Mouse (Mus musculus): ENCODE data around the gene Cep170. TPM values are rescaled to one million over a fixed set of nuclear protein-coding genes. Genes with fewer than 3 reads are reported as not detected.

Cep170 gene
- polyA plus RNA-seq, 1 experiment from 2014 or later = 92.3 TPM

DNA sequence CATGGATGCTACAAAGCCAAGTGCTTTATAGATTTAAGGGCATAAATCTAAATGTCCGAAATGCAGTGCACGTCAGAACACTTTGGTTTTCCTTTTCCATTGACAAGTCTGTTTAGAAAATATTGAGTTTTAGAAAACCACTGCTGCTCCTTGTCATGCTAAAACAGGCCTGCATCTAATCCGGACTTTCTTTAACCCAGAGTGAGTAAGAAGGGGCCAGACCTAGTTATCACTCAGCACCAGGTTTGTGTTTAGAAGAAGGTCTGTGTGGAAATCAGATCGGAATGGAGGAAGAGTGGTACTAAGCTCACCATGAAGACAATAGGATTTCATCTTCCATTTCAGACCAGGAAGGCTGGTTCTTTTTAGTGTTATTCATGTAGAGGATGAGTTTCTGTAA is 9.1 kb upstream of the Cep170 start:
- no peak overlapping the region for H3K4me2 ChIP-seq (replicated peaks)
- no peaks in the 10 kb centered on the region for H3K27me3 ChIP-seq (replicated peaks)
- 82% methylated on average over 4 of the region's 4 CpGs for WGBS
- no peak for ATAC-seq (ENCODE audit: low FRiP score, low read depth)
- H3K9me3 ChIP-seq = no peaks in the 10 kb centered on the region
- H3K27ac ChIP-seq = no peak overlapping the region
- no peak overlapping the region for H3K4me3 ChIP-seq
- no peaks in the 10 kb centered on the region for H3K4me1 ChIP-seq
- no peak overlapping the region for H3K9ac ChIP-seq
- H3K36me3 ChIP-seq = peaks cover 3% of the 10 kb centered on the region; the same call in 1 of the 2 replicates

DNA sequence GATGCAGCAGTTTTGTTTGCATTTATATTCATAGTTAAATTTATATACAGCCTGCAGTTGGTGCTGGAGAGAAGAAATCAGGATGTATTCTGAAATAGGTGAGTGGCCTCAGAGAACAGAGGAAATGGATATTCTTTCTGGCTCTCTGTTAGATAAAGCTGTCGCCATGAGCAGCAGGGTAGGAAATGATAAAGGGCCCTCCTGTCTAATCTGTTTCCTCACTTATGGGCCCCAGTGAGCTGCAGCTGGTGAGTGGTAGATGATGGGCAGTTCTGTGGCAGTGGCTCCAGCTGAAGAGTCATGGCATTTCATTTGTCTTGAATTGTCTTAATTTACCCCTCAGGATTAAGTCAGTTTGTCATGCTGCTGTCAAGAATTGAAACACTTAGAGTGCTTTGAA is 8.1 kb upstream of the Cep170 start:
- WGBS = 42% methylated on average over 1 of the region's 1 CpGs
- Histone ChIP-seq H3K27me3 (replicated peaks) (no peaks in the 10 kb centered on the region), H3K36me3 (peaks cover 3% of the 10 kb centered on the region; the same call in 1 of the 2 replicates), H3K4me1 (no peaks in the 10 kb centered on the region), H3K4me3 (no peak overlapping the region), H3K9ac (no peak overlapping the region), H3K4me2 (replicated peaks) (no peak overlapping the region), H3K9me3 (no peaks in the 10 kb centered on the region), H3K27ac (no peak overlapping the region; the same call in 1 of the 2 replicates)
- no peak for ATAC-seq (ENCODE audit: low FRiP score, low read depth)

DNA sequence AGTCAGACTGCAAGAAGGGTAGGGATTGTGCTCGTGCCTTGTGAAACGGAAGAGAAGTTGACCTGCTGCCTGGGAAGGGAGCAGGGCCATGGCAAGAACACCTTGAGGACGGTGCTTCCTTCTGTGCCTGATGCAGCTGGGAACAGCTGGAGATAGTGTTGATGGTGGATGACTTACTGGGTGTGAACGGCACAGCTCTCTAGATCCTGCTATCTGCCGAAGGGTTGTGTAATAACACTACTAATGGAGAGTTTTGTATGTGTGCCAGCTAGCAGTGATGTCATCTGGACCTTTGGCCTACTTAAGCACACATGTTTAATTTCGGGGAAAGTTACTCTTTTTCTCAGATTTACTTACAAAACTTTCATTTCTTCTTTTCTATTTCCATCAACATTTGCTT is 4.9 kb upstream of the Cep170 start:
- Histone ChIP-seq H3K27ac (no peak overlapping the region), H3K36me3 (no peaks in the 10 kb centered on the region), H3K9me3 (no peaks in the 10 kb centered on the region), H3K9ac (no peak overlapping the region), H3K27me3 (replicated peaks) (no peaks in the 10 kb centered on the region), H3K4me1 (no peaks in the 10 kb centered on the region), H3K4me3 (no peak overlapping the region), H3K4me2 (replicated peaks) (no peak overlapping the region)
- no peak for ATAC-seq (ENCODE audit: low FRiP score, low read depth)
- WGBS = 78% methylated on average over 6 of the region's 6 CpGs

DNA sequence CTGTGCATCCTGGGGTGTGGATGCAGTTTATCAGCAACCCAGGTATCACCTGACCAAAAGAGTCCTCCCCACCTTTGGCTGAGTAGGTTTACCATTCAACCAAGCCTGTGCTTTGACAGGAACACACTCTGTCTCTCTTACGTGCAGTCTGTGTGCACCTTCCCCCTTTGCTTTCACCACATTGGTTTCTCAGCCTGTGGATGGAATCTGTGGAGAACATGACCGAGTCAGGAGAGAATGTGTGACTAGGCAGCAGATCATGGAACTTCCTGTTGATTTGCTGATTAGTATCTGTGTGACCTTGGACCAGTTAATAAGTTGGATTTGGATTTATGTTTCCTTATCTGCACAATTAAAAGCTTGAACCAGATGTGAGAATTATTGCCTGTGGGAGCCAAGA is 4.3 kb upstream of the Cep170 start:
- H3K27ac ChIP-seq = no peak overlapping the region
- H3K9ac ChIP-seq = no peak overlapping the region
- H3K9me3 ChIP-seq = no peaks in the 10 kb centered on the region
- no peaks in the 10 kb centered on the region for H3K27me3 ChIP-seq (replicated peaks)
- H3K4me1 ChIP-seq = no peaks in the 10 kb centered on the region
- ATAC-seq (ENCODE audit: low FRiP score, low read depth) = no peak
- H3K36me3 ChIP-seq = no peaks in the 10 kb centered on the region
- H3K4me2 ChIP-seq (replicated peaks) = no peak overlapping the region
- WGBS = 93% methylated on average over 2 of the region's 2 CpGs
- H3K4me3 ChIP-seq = no peak overlapping the region

DNA sequence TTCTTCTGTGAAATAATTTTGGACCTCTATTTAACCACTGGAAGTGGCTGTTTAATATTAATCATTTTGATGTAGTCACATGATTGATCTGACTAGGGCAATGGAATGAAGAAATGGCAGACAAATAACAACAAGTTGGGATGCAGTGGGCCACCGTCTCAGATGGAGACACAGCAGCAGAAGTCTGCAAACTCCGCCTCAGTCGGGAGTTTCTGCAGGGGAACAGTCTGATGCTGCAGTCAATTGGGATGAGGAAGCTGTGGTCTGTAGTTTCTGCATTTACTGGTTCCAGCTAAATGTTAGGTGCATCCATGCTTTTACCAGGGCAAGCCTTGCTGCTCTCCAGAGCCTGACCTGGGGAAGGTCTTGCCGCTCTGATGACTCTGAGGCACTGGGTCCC is 2.9 kb upstream of the Cep170 start:
- Histone ChIP-seq H3K27me3 (replicated peaks) (no peaks in the 10 kb centered on the region), H3K9ac (no peak overlapping the region), H3K27ac (no peak overlapping the region), H3K9me3 (no peaks in the 10 kb centered on the region), H3K4me3 (no peak overlapping the region), H3K4me1 (no peaks in the 10 kb centered on the region), H3K36me3 (no peaks in the 10 kb centered on the region), H3K4me2 (replicated peaks) (no peak overlapping the region)
- WGBS = 93% methylated on average over 4 of the region's 4 CpGs
- ATAC-seq (ENCODE audit: low FRiP score, low read depth) = no peak

DNA sequence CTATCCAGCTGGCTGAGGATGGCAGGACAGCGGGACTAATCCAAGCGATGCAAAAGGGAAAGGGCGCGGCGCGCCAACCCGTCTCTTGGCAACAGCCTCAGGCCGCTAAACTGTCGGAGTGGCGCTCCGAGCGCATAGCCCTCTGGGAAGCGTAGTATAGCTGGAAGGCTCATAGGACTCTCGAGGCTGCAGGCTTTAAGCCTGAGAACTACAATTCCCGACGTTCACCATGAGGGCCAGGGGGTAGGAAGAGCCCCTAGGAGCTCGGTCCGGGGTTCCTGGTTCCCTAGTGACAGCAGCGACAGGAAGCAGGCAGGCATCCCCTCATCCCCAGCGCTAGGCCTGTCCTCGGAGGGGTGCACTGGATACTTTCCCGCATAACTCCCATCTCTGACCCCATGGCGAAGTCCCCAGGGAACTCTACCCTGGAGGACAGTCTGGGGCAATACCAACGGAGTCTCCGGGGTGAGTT is 760 bp upstream of the Cep170 start, which contains the start of gene Sdccag8:
TSS of gene Sdccag8 (plus strand) at position 70 of the 472 bp plus-strand sequence.
- Histone ChIP-seq H3K9ac (peak within 1 kb of the TSS; percentile 97), H3K4me2 (replicated peaks) (peak within 1 kb of the TSS; percentile 72), H3K9me3 (no peaks in the 10 kb centered on the region), H3K4me3 (peak within 1 kb of the TSS; percentile 92), H3K4me1 (peaks cover 5% of the 10 kb centered on the region; the same call in 1 of the 2 replicates), H3K27me3 (replicated peaks) (no peaks in the 10 kb centered on the region), H3K36me3 (no peaks in the 10 kb centered on the region), H3K27ac (peak within 1 kb of the TSS; percentile 100)
- WGBS = 1% methylated on average over 25 of the region's 25 CpGs
- peak; percentile 95 for ATAC-seq (ENCODE audit: low FRiP score, low read depth)

DNA sequence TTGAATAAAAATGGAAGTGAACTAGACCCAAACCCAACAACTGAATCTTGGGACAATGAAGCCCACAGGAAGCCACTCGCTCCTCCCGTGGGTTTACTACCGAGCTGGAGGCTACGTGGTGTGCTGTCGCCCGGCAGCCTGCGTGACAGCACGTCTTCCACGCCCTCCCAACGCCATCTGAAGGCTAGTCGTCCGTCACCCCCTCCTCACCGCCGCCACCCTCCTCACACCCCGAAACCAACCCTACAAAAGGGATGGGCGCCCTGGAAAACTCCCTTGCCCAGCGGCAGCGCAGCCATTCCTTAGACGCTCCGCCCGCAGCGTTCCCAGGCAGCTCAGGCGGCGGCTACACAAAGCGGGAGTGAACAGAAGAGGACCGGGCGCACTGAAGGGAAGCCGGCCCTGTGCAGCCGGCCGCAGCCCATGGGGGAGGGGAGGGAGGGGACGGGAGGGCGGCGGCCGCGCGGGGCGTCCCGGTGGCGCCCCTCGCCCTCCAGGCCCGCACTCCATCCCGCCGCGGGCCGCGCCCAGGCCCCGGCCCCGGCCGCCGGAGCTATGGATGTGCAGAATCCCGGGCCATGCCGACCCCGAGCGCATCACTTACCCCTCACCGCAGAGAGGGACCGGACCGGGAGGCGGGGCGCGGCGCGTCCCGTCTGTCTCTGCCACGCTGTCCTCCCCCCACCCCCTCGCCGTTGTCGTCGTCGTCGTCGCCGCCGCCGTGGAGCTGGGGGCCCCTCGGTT is 403 bp downstream of the Cep170 start:
- no peaks in the 10 kb centered on the region for H3K27me3 ChIP-seq (replicated peaks)
- H3K9ac ChIP-seq = peak overlapping the region; percentile 97
- under 1% methylated on average over 75 of the region's 75 CpGs for WGBS
- no peaks in the 10 kb centered on the region for H3K9me3 ChIP-seq
- H3K36me3 ChIP-seq = no peaks in the 10 kb centered on the region
- H3K27ac ChIP-seq = peak overlapping the region; percentile 100
- H3K4me1 ChIP-seq = peaks cover 13% of the 10 kb centered on the region; the same call in 1 of the 2 replicates
- ATAC-seq (ENCODE audit: low FRiP score, low read depth) = peak; percentile 62
- peak overlapping the region; percentile 92 for H3K4me3 ChIP-seq
- H3K4me2 ChIP-seq (replicated peaks) = peak overlapping the region; percentile 72

DNA sequence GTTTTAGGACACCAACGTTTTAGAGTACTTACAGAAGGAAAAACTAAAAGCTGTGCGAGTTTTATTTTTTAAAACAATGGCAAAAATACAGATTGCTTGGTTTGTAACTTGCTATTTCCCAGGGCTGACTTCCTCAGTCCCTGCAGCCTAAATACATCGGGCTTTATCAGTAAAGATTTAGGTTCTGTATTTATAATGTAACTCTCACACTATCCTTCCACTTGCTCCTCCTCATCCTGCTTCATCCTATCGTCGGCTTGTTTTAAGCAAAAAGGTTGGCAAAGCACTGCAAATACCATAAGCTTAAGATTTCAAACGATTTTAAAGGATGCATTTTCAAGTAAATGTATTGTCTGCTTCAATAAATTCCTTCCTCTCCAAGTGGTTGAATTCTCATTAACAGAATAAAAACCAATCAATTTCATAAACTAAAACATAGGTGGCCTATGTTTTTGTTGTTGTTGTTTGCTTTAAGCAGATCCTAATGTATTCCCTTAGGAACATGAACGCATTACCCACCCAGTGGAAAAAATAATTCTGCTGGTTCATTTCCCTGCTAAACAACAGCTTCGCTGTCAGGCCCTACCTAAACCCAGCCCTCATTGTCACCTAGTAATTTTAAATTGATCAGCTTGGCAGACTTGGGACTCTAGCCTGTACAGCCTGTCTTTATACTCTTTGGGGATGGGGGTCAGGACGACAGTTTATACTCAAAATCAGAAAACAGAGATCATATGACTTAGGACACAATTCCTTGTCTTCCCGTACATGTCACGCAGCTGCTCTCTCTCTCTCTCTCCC is 1.2 kb downstream of the Cep170 start:
- 24% methylated on average over 11 of the region's 11 CpGs for WGBS
- H3K4me1 ChIP-seq = peaks cover 13% of the 10 kb centered on the region; the same call in 1 of the 2 replicates
- peak overlapping the region; percentile 92 for H3K4me3 ChIP-seq
- no peak for ATAC-seq (ENCODE audit: low FRiP score, low read depth)
- peak overlapping the region; percentile 97 for H3K9ac ChIP-seq
- H3K36me3 ChIP-seq = no peaks in the 10 kb centered on the region
- H3K27ac ChIP-seq = peak overlapping the region; percentile 100
- H3K9me3 ChIP-seq = no peaks in the 10 kb centered on the region
- H3K27me3 ChIP-seq (replicated peaks) = no peaks in the 10 kb centered on the region
- peak overlapping the region; percentile 72 for H3K4me2 ChIP-seq (replicated peaks)

DNA sequence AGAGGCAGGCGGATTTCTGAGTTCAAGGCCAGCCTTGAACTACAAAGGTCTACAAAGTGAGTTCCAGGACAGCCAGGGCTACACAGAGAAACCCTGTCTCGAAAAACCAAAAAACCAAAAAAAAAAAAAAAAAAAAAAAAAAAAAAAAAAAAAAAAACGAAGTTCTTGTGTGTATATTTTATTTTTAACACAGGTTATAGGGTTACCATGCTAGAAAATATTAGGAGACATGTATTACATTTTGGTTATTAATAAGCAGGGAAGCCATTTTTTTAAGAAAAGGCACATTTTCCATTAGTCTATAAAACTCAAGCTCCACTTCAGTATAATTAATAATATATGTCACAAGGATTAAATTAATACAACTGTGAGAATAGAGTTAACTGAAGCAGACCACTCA is 2.0 kb downstream of the Cep170 start:
- Histone ChIP-seq H3K36me3 (no peaks in the 10 kb centered on the region), H3K4me2 (replicated peaks) (peak overlapping the region; percentile 72), H3K9me3 (no peaks in the 10 kb centered on the region), H3K27ac (no peak overlapping the region), H3K4me3 (peak overlapping the region; percentile 92; the same call in 1 of the 2 replicates), H3K27me3 (replicated peaks) (no peaks in the 10 kb centered on the region), H3K9ac (no peak overlapping the region), H3K4me1 (peaks cover 13% of the 10 kb centered on the region; the same call in 1 of the 2 replicates)
- ATAC-seq (ENCODE audit: low FRiP score, low read depth) = no peak
- 85% methylated on average over 3 of the region's 3 CpGs for WGBS

DNA sequence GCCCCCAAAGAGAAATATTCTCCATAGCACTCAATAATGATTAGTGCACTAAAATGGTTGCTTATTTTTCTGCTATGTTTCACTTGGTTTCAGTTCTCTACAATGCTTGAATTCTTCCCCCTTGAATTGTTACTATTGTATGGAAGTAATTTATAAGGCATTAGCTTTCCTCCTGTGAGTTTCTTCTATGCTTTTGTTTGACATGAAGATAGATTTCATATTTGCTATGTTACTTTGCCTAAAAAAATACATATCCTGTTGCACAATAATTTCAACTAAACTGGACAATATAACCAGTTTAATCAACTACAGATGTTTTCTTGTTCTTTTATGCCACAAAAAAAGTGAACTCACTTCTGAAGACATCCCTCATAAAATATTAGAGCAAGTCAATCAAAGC is 3.7 kb downstream of the Cep170 start:
- H3K4me1 ChIP-seq = peaks cover 13% of the 10 kb centered on the region; the same call in 1 of the 2 replicates
- no peak overlapping the region for H3K27ac ChIP-seq
- H3K4me2 ChIP-seq (replicated peaks) = no peak overlapping the region
- H3K36me3 ChIP-seq = no peaks in the 10 kb centered on the region
- no peak for ATAC-seq (ENCODE audit: low FRiP score, low read depth)
- H3K9ac ChIP-seq = no peak overlapping the region
- no peak overlapping the region for H3K4me3 ChIP-seq
- no peaks in the 10 kb centered on the region for H3K9me3 ChIP-seq
- H3K27me3 ChIP-seq (replicated peaks) = no peaks in the 10 kb centered on the region

DNA sequence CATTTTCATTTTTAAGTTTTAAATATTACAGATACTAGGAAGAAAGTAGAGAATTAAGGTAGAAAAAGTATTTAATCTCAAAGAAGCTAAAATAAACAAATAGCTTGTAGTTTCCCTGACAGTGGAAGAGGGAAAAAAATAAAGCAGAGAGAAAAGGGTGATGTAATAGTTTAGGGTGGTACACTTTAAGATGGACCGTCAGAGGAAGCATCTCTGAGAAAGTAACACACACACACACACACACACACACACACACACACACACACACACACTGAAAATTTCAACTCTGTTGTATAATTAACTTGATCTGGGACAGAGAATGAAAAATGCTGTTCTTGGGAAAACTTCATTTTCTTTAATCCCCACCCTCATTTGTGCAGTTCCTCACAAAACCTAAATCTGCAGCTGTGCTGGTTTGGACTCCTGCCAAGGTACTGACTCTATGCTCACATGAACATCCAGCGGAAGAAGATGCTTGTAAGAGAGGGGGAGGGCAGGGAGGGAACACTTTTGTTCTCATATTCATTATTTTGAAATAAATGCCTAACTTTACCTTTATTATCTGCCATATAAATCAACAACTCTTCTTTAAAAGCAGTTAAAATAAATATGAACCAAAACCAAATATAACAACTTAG is 13.0 kb downstream of the Cep170 start:
- no peak overlapping the region for H3K27ac ChIP-seq
- no peak overlapping the region for H3K4me2 ChIP-seq (replicated peaks)
- H3K36me3 ChIP-seq = peaks cover 3% of the 10 kb centered on the region; the same call in 1 of the 2 replicates
- H3K4me3 ChIP-seq = no peak overlapping the region
- no peak for ATAC-seq (ENCODE audit: low FRiP score, low read depth)
- 48% methylated on average over 2 of the region's 2 CpGs for whole genome bisulfite sequencing
- H3K27me3 ChIP-seq (replicated peaks) = no peaks in the 10 kb centered on the region
- no peak overlapping the region for H3K9ac ChIP-seq
- H3K4me1 ChIP-seq = peaks cover 11% of the 10 kb centered on the region; the same call in 1 of the 2 replicates
- no peaks in the 10 kb centered on the region for H3K9me3 ChIP-seq

DNA sequence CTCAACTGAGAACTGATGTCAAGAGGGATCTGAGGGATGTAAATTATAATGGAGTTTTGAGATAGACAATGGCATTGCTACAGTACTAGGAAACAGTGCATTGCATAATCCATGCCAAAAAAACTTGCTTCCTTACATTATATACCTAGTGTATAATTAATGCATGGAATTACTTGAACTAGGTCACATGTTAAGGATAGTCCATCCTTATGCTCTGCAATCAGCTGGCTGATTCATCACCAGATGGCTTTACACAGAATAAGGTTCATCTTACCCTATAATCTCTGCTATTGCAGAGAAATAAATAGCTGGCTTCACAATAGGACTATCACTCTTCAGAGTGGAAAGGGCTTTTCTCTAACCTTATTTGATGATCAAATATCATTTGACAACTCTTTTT is 15.2 kb downstream of the Cep170 start:
- peaks cover 3% of the 10 kb centered on the region; the same call in 1 of the 2 replicates for H3K36me3 ChIP-seq

More for the DNA sequence above, 15.2 kb downstream of the Cep170 start:
- no peak overlapping the region for H3K9ac ChIP-seq
- no peak overlapping the region for H3K27ac ChIP-seq
- H3K9me3 ChIP-seq = no peaks in the 10 kb centered on the region
- H3K27me3 ChIP-seq (replicated peaks) = no peaks in the 10 kb centered on the region
- H3K4me1 ChIP-seq = peaks cover 11% of the 10 kb centered on the region; the same call in 1 of the 2 replicates
- no peak overlapping the region for H3K4me2 ChIP-seq (replicated peaks)
- H3K4me3 ChIP-seq = no peak overlapping the region
- no peak for ATAC-seq (ENCODE audit: low FRiP score, low read depth)

All from neural tube, embryonic 12.5 days (tissue).